Mouse (Mus musculus) liver, adult (tissue): ENCODE measurements at regions not wholly inside any gene's neighbourhood (a gene's known extent, or its start where the extent isn't known, plus 50 kb on each side); places are given as distances from the start of the nearest gene placed in this dataset.

Experiments
- GATA4 ChIP-seq: IDR thresholded peaks from 2 replicates; pipeline ENCODE4 v1.6.1; 2014; ENCODE audit warnings: mild to moderate bottlenecking, low read length; ENCODE audit not compliant: insufficient replicate concordance

GRCm38 (mm10) chr7:71524119-71524518, 172.8 kb upstream of the Gm10295 start:
- TF ChIP-seq GATA4: no peak

- TF ChIP-seq GATA4: no peak
These were observed 156.1 kb upstream of the Gm10295 start for GRCm38 (mm10) chr7:71507379-71507778.

- peak; percentile 88; the same call in 1 of the 2 replicates for TF ChIP-seq GATA4
These were observed 149.4 kb upstream of the Gm10295 start for GRCm38 (mm10) chr7:71500719-71501118.

DNA sequence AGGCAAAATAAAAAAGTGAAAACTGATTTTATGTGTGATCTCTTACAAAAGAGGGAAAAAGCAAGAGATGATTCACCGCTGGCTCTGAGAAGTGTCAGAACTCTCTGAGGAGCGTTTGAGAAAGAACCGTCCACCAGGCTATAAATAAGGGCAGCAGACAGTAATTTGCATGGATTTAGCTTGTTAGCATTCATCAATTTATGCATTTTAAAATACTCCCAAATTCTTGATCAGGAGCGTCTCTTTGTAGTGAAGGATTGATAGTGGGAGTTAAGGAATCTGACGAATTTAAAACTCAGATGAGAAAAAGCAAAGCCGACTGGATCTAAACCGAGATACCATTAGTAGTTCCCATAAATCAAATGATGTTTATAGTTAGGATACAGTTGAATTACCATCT, 146.8 kb upstream of the Gm10295 start:
- no peak for TF ChIP-seq GATA4

DNA sequence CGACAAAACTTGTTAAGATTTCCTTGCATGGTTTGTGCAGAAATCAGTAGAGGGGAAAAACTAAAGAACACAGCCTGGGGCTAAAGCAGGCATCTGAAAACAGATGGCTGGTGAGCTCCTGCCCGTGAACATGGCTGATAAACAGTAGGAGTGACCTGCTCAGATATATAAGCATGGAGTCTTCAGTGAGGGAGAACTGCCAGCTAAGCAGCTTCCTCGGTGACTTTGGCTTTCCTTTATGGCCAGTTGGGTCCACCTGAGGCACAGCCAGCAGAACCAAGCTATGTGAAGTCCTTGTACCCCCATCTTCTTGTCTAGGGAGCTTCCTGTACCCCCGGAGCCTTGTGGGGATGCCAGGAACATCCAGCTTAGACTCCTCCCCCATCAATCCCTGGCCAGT, 139.8 kb upstream of the Gm10295 start:
- no peak for TF ChIP-seq GATA4

DNA sequence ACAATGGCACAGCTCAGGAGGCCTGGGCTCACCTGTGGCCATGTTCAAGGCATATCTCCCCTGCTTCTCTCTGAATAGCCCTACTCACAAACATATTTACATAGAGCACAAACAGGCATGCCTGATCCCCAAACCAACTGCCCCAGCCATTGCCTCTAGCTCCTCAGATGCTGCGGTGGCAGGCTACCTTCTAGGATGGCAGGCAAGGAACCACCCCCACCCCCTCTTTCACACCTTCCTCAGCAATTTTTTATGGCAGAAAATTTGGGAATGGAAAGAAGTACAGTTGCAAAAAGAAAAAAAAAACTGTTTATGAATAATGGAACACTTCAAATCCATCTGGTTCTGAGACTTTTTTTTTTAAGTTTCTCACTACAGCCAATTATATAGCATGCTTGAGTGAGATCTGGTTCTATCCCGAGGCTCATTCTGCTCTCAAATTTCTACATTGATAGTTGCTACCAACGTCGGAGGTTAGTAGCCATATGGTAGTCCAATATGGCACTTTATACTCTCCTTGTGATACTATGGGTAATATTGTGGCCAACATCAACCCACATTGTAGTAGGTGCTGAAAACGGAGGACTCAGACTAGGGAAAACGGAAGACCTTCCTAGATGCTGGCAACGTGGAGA, 136.8 kb upstream of the Gm10295 start:
- no peak for TF ChIP-seq GATA4

GRCm38 (mm10) chr7:71475383-71475782, 124.1 kb upstream of the Gm10295 start:
- TF ChIP-seq GATA4: no peak

GRCm38 (mm10) chr7:71472384-71473141, 121.3 kb upstream of the Gm10295 start:
- no peak for TF ChIP-seq GATA4

- peak; percentile 45; the same call in 1 of the 2 replicates for TF ChIP-seq GATA4
These were observed 120.5 kb upstream of the Gm10295 start for GRCm38 (mm10) chr7:71471658-71472383.

- TF ChIP-seq GATA4: no peak
These were observed 120.0 kb upstream of the Gm10295 start for GRCm38 (mm10) chr7:71471319-71471657.

DNA sequence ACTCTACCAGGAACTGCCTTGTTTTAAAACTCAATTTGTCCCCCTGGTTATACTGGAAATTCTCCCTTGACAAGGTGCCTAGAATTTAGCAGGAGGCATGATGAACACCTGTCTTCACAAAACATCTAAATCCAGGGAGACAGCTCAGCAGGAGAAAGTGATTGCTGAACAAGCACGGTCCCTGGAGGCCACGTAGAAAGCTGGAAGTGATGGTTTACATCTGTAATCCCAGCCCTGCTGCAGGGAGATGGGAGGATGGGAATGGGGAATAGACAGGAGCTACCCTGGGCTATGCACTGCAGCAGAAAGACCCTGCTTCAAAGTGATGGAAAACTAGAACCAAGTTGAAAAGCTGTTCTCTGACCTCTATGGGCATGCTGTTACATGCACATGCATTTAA, 119.1 kb upstream of the Gm10295 start:
- no peak for TF ChIP-seq GATA4

GRCm38 (mm10) chr7:71469951-71470350, 118.7 kb upstream of the Gm10295 start:
- TF ChIP-seq GATA4: peak; percentile 62; the same call in 1 of the 2 replicates

DNA sequence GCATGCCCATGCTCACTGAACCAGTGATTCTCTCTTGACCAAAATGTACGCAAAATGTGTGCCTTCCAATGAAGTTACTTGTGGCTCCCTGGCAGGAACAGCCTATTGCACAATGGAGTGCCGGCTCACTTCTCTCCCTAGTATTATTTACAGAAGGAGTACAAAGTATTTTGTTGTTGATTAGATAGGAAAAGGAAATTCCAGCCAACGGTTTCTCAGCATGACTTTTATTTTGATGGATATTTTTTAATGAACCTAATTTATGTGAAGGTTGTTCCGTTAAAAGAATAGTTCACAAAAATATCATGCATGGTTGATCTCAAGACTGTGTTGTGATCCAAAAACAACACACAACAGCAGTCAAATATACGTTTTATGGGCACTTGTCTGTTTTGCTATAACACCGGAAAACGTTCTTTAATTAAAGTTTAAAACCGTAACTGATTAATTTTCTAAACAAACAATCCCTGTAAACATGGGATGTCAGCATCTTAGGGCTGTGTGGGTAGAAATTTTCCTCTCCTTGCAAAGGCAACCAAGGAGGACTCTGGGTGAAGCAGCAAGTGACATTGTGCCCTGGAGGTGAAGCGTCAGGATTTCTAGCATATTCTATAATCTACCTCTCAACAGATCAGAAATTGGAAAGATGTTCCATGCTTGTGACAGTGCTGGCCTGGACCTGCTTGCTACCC, 116.3 kb upstream of the Gm10295 start:
- TF ChIP-seq GATA4: peak; percentile 85

DNA sequence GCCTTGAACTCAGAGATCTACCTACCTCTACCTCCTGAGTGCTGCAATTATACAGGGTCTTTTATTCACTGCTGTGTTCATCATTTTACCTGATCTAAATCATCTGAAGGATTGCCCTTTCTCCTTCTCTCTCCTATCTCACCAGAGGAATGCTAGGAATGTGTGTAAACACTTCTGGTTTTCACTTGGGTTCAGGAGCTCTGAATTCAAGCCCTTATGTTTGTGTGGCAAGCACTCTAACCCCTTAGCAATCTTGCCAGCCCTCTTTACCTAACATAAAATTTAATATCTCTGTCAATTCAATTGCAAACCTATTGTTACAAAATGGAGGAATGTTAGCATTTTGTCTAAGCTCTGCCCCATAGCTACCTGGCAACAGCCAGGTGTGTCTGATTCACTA, 112.8 kb upstream of the Gm10295 start:
- TF ChIP-seq GATA4: no peak

DNA sequence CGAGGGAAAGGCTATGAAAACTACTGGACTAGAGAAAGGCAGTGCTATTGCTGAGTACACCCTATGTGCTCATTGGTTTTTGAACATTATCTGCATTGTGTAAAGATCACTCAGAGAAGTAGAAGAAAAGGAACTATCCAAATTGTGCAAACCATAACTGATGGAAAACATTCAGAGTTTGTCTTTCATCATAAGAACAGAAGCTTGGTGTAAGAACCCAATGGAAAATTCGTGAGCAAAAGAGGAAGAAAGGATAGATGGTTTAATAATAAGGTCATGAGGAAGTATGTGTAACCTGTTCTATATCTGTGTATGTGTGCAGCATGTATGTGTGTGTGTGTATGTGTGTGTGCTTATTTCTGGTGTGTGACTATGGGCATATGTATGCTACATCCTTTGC, 112.3 kb upstream of the Gm10295 start:
- no peak for TF ChIP-seq GATA4

GRCm38 (mm10) chr7:71459805-71460204, 108.5 kb upstream of the Gm10295 start:
- no peak for TF ChIP-seq GATA4

DNA sequence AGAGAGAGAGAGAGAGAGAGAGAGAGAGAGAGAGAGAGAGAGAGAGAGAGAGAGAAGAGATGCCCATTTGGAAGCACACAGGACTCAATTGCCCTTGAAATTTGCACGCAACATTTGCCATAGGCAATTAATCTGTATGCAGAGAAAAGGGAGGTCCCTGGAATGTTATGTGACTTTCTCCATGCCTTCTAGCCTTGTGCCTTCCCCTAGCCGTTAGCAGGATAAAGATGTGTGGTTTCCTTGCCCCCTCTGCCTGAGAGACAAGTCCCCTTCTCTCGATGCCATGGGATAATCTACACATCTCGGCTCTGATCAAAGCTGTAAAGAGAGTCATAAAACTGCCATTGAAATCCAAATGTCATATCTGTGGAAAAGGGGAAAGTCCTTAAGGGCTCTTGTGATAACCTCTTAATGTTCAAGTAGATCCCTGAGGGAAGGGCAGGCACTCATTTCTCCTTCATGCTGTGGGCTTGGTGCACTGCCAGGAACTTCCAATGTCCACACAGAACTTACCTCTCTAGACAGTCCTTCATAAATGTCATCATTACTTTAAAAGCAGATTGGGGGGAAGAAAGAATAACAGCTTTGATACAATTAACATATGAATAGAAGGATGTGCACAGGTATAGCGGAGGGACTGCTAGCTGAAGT, 106.9 kb upstream of the Gm10295 start:
- no peak for TF ChIP-seq GATA4
